Mouse (Mus musculus): ENCODE measurements at regions not wholly inside any gene's neighbourhood (a gene's known extent, or its start where the extent isn't known, plus 50 kb on each side); places are given as distances from the start of the nearest gene placed in this dataset.
"Not testable (repeated sequence)": the region's sequence is repeated elsewhere in the genome, so short reads cannot be mapped to it uniquely, and the experiment has no call there.

DNA sequence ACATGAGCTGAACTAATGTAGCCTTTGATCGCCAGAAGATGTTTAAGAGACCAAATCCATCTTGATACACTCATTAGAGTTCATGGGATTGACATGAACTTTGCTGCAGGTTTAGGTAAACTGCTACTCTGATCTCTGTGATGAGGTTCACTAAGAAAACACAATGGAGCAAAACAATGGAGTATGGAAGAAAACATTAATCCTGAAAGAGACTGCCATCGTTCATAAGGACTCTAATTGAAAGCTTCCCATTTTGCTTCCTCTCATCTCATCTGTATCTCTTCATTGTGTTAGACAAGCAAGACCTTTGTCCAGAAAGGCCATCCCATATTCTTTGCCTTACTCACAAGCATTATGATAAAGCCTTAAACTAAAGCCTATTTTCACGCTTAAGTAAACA lies 110.0 kb upstream of the Gm21293 start:
- no peak for ATAC-seq (ENCODE audit: low FRiP score, low TSS enrichment)
- no peak overlapping the region for H3K4me3 ChIP-seq (ENCODE audit: low read length)

DNA sequence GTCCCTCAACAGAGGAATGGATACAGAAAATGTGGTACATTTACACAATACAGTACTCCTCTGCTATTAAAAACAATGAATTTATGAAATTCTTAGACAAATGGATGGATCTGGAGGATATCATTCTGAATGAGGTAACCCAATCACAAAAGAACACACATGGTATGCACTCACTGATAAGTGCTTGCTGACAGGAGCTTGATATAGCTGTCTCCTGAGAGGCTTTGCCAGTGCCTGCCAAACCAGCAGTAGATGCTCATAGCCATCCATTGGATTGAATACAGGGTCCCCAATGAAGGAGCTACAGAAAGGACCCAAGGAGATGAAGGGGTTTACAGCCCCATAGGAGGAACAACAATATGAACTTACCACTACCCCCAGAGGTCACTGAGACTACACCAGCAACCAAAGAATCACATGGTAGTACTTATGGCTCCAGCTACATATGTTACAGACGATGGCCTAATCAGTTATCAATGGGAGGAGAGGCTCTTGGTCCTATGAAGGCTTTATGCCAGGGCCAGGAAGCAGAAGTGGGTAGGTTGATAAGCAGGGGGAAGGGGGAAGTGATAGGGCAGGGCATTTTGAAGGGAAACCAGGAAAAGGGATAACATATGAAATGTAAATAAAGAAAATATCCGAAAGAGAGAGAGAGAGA lies 100.9 kb upstream of the Gm21293 start:
- not testable (repeated sequence) for H3K36me3 ChIP-seq (ENCODE audit: insufficient read depth, low read length); H3K4me1 ChIP-seq (ENCODE audit: insufficient read depth, low read length); H3K27ac ChIP-seq (ENCODE audit: low read length); H3K9me3 ChIP-seq (ENCODE audit: low read length); H3K4me3 ChIP-seq (ENCODE audit: low read length); ATAC-seq (ENCODE audit: low FRiP score, low TSS enrichment); H3K4me2 ChIP-seq (replicated peaks; ENCODE audit: low read depth, low read length); H3K27me3 ChIP-seq (ENCODE audit: insufficient read depth, low read length); H3K9ac ChIP-seq (replicated peaks; ENCODE audit: low read length)
- 83% methylated on average over 2 of the region's 2 CpGs for WGBS

More for the DNA sequence above, 110.0 kb upstream of the Gm21293 start:
- no peaks in the 10 kb centered on the region for H3K36me3 ChIP-seq (ENCODE audit: insufficient read depth, low read length)
- H3K27me3 ChIP-seq (ENCODE audit: insufficient read depth, low read length), result no peaks in the 10 kb centered on the region
- no peaks in the 10 kb centered on the region for H3K4me1 ChIP-seq (ENCODE audit: insufficient read depth, low read length)
- H3K9me3 ChIP-seq (ENCODE audit: low read length), result no peaks in the 10 kb centered on the region
- no peak overlapping the region for H3K4me2 ChIP-seq (replicated peaks; ENCODE audit: low read depth, low read length)
- no peak overlapping the region for H3K9ac ChIP-seq (replicated peaks; ENCODE audit: low read length)
- WGBS, result 71% methylated on average over 3 of the region's 3 CpGs
- no peak overlapping the region for H3K27ac ChIP-seq (ENCODE audit: low read length)

DNA sequence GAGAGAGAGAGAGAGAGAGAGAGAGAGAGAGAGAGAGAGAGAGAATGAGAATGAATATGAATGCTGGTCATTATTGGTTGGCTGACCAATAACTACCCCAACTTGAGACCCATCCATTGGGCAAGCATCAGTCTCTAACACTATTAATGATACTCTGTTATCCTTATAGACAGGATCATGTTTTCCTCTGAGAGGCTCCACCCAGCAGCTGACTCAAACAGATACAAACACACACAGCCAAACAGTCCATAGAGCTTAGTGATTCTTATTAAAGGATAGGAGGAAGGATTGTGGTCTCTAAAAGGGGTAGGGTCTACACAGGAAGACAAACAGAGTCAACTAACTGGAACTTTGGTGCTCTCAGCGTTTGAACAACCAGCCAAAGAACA lies 100.4 kb upstream of the Gm21293 start:
- no peak overlapping the region for H3K27ac ChIP-seq (ENCODE audit: low read length)
- H3K27me3 ChIP-seq (ENCODE audit: insufficient read depth, low read length), result no peaks in the 10 kb centered on the region
- H3K4me2 ChIP-seq (replicated peaks; ENCODE audit: low read depth, low read length), result no peak overlapping the region
- no peak overlapping the region for H3K9ac ChIP-seq (replicated peaks; ENCODE audit: low read length)
- ATAC-seq (ENCODE audit: low FRiP score, low TSS enrichment), result no peak
- H3K4me3 ChIP-seq (ENCODE audit: low read length), result no peak overlapping the region
- no peaks in the 10 kb centered on the region for H3K9me3 ChIP-seq (ENCODE audit: low read length)
- no peaks in the 10 kb centered on the region for H3K36me3 ChIP-seq (ENCODE audit: insufficient read depth, low read length)
- H3K4me1 ChIP-seq (ENCODE audit: insufficient read depth, low read length), result no peaks in the 10 kb centered on the region
- 76% methylated on average over 1 of the region's 1 CpGs for WGBS

DNA sequence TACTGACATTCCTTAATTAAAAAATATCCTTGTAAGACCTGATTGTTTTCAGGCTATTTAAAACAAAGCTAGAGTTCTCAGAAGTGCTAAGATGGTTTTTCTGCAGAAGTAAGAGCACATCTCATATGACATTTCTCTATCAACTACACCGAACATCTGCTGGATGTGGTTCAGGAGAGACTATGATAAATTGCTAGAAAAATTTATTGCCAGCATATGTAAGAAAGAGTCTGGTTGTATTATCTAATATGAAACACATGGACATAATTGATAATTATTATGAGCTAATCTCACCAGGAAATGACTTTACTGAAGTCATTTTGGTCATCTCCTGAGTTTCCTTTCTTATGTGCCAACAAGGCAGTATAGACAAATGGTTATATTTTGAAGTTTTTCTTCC lies 99.2 kb upstream of the Gm21293 start:
- Histone ChIP-seq H3K4me2 (replicated peaks; ENCODE audit: low read depth, low read length) (no peak overlapping the region), H3K4me1 (ENCODE audit: insufficient read depth, low read length) (no peaks in the 10 kb centered on the region), H3K9me3 (ENCODE audit: low read length) (no peaks in the 10 kb centered on the region), H3K27me3 (ENCODE audit: insufficient read depth, low read length) (no peaks in the 10 kb centered on the region), H3K27ac (ENCODE audit: low read length) (no peak overlapping the region), H3K9ac (replicated peaks; ENCODE audit: low read length) (no peak overlapping the region), H3K36me3 (ENCODE audit: insufficient read depth, low read length) (no peaks in the 10 kb centered on the region), H3K4me3 (ENCODE audit: low read length) (no peak overlapping the region)
- WGBS, result 71% methylated on average over 1 of the region's 1 CpGs
- ATAC-seq (ENCODE audit: low FRiP score, low TSS enrichment), result no peak
